ENCODE assay signal across 9 mouse cellular contexts in the genomic region with DNA sequence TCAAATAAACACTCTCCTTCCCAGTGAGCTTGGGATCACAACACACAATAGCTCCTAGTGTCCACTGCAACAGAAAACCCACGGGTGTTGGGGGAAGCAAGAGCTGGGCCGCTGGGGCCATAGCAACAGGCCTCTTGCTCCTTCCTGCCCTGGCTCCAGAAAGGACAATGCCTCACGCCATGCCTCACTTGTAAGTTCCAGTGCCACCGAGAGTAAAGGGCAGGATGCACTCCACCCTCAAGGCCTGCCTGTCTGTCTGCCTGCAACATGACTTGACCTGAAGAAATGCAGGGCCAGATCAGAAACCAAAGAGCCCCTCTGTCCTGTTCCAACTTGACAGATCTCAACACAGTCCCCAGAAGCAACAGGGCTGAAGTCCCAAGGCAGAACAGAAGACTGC. TPM values are rescaled to one million over a fixed set of nuclear protein-coding genes. Genes with fewer than 3 reads are reported as not detected.
A peak's percentile ranks its signal among the peaks of the same experiment; 100 is the strongest.
DNase-seq lines count a peak whose midpoint lies in the region; ATAC-seq and TF ChIP-seq lines count a peak whose summit lies in the region.
"Had no signal": no experiment of that assay in that cellular context is flagged by ENCODE, and none has a peak within 500 bp of the region (broad histone marks: within the 10 kb centered on the region; RNA-seq: fewer than 3 reads in every experiment).

No protein-coding gene starts in this region.

- no peak for ATAC-seq in intestine, embryonic 16.5 days
- no peak for ATAC-seq in intestine, postnatal 0 days
- no peak for ATAC-seq in liver, embryonic 12.5 days

- peak overlapping the region; percentile 21; the same call in 1 of the 2 replicates for H3K27ac ChIP-seq in intestine, embryonic 16.5 days (ENCODE audit: low read length)
- H3K27ac ChIP-seq in intestine, postnatal 0 days (ENCODE audit: low read depth, low read length), result no peak overlapping the region
- H3K27ac ChIP-seq in bone marrow, adult 2 months (ENCODE audit: control insufficient read depth, insufficient read depth, low read depth, low read length, poor library complexity), result peak overlapping the region; percentile 82
- peak overlapping the region; percentile 36; the same call in 1 of the 2 replicates for H3K27ac ChIP-seq in embryonic facial prominence, embryonic 10.5 days (replicated peaks)
- H3K27ac ChIP-seq in liver, embryonic 12.5 days, result peak overlapping the region; percentile 99
- H3K27ac ChIP-seq: left cerebral cortex, adult 2 months had no signal

- no peak for TF ChIP-seq CTCF in intestine, postnatal 0 days (IDR thresholded peaks at IDR 0.05; ENCODE audit: low read depth)
- TF ChIP-seq CTCF in bone marrow, adult 2 months (IDR thresholded peaks at IDR 0.05; ENCODE audit: control insufficient read depth, insufficient read depth, low read length), result no peak

- H3K9me3 ChIP-seq in intestine, embryonic 16.5 days (ENCODE audit: control insufficient read depth, low read length), result no peaks in the 10 kb centered on the region
- no peaks in the 10 kb centered on the region for H3K9me3 ChIP-seq in intestine, postnatal 0 days (ENCODE audit: control insufficient read depth)
- no peaks in the 10 kb centered on the region for H3K9me3 ChIP-seq in embryonic facial prominence, embryonic 10.5 days
- no peaks in the 10 kb centered on the region for H3K9me3 ChIP-seq in liver, embryonic 12.5 days (replicated peaks)

- peaks cover 4% of the 10 kb centered on the region for H3K4me1 ChIP-seq in intestine, embryonic 16.5 days (ENCODE audit: control insufficient read depth, insufficient read depth, low read length)
- H3K4me1 ChIP-seq in intestine, postnatal 0 days (replicated peaks; ENCODE audit: control insufficient read depth, insufficient read depth, low read length), result no peaks in the 10 kb centered on the region
- peaks cover 13% of the 10 kb centered on the region for H3K4me1 ChIP-seq in bone marrow, adult 2 months (ENCODE audit: control insufficient read depth, insufficient read depth, low read length)
- H3K4me1 ChIP-seq in embryonic facial prominence, embryonic 10.5 days, result peaks cover 34% of the 10 kb centered on the region
- peaks cover 83% of the 10 kb centered on the region for H3K4me1 ChIP-seq in liver, embryonic 12.5 days

- H3K4me3 ChIP-seq in intestine, embryonic 16.5 days (ENCODE audit: low read length), result no peak overlapping the region
- no peak overlapping the region for H3K4me3 ChIP-seq in intestine, postnatal 0 days (ENCODE audit: low read depth, low read length)
- H3K4me3 ChIP-seq in bone marrow, adult 2 months (replicated peaks; ENCODE audit: control insufficient read depth, low read depth, low read length), result no peak overlapping the region
- no peak overlapping the region for H3K4me3 ChIP-seq in embryonic facial prominence, embryonic 10.5 days
- no peak overlapping the region; the same call in 1 of the 2 replicates for H3K4me3 ChIP-seq in liver, embryonic 12.5 days
- H3K4me3 ChIP-seq: left cerebral cortex, adult 2 months had no signal

- H3K27me3 ChIP-seq in intestine, embryonic 16.5 days (replicated peaks; ENCODE audit: control insufficient read depth, insufficient read depth, low read length), result no peaks in the 10 kb centered on the region
- H3K27me3 ChIP-seq in intestine, postnatal 0 days (replicated peaks; ENCODE audit: control insufficient read depth, insufficient read depth, low read length), result no peaks in the 10 kb centered on the region
- peaks cover 4% of the 10 kb centered on the region; the same call in 1 of the 2 replicates for H3K27me3 ChIP-seq in embryonic facial prominence, embryonic 10.5 days (replicated peaks; ENCODE audit: low read depth, poor library complexity, severe bottlenecking)
- H3K27me3 ChIP-seq in liver, embryonic 12.5 days (replicated peaks), result no peaks in the 10 kb centered on the region

- 54% methylated on average over 4 of the region's 4 CpGs for WGBS in intestine, embryonic 16.5 days
- WGBS in intestine, postnatal 0 days, result 69% methylated on average over 4 of the region's 4 CpGs
- WGBS in bone marrow, adult 2 months, result 71% methylated on average over 4 of the region's 4 CpGs
- WGBS in embryonic facial prominence, embryonic 10.5 days, result 45% methylated on average over 4 of the region's 4 CpGs
- WGBS in liver, embryonic 12.5 days (ENCODE audit: insufficient replicate concordance), result 56% methylated on average over 4 of the region's 4 CpGs

- TF ChIP-seq POLR2A in bone marrow, adult 2 months (IDR thresholded peaks at IDR 0.05; ENCODE audit: borderline replicate concordance, control insufficient read depth, low read depth, low read length), result no peak

- no peak for DNase-seq in embryonic facial prominence, embryonic 10.5 days (ENCODE audit: low spot score)
- no peak for DNase-seq in cerebellum, adult 18-20 months
- no peak for DNase-seq in cerebellum, postnatal 4 days (ENCODE audit: low spot score in 2 of 2)
- DNase-seq in urinary bladder, adult 18-20 months (ENCODE audit: low spot score in 2 of 2), result no peak

- H3K9ac ChIP-seq in intestine, embryonic 16.5 days (ENCODE audit: low read depth, low read length), result 0 out of 2 replicates have a peak overlapping the region, but pooled peaks have one; percentile 12
- H3K9ac ChIP-seq in intestine, postnatal 0 days (ENCODE audit: low read depth, low read length), result no peak overlapping the region
- peak overlapping the region; percentile 71 for H3K9ac ChIP-seq in liver, embryonic 12.5 days

- H3K36me3 ChIP-seq in intestine, embryonic 16.5 days (ENCODE audit: control insufficient read depth, insufficient read depth, low read length), result peaks cover 5% of the 10 kb centered on the region; the same call in 1 of the 2 replicates
- peaks cover 24% of the 10 kb centered on the region for H3K36me3 ChIP-seq in intestine, postnatal 0 days (ENCODE audit: control insufficient read depth, insufficient read depth)
- H3K36me3 ChIP-seq in embryonic facial prominence, embryonic 10.5 days (replicated peaks), result peaks cover 30% of the 10 kb centered on the region
- H3K36me3 ChIP-seq in liver, embryonic 12.5 days, result peaks cover 27% of the 10 kb centered on the region

- H3K4me2 ChIP-seq in intestine, embryonic 16.5 days (ENCODE audit: low read depth, low read length), result no peak overlapping the region
- no peak overlapping the region for H3K4me2 ChIP-seq in intestine, postnatal 0 days (replicated peaks; ENCODE audit: low read depth)
- peak overlapping the region; percentile 68 for H3K4me2 ChIP-seq in liver, embryonic 12.5 days

RNA-seq across cellular contexts. Expression of a gene that starts 48.8 kb away (rescaled TPM):
- polyA plus RNA-seq in intestine, embryonic 16.5 days (2015; fragmentation: Nextera tagmentation; extraction: Ambion mirVana), result 0.48 and 0.56 TPM in 2 replicates
- polyA plus RNA-seq in intestine, postnatal 0 days (2015; fragmentation: Nextera tagmentation; extraction: Ambion mirVana), result 0.31 TPM in 2 replicates
- polyA plus RNA-seq in bone marrow, adult 2 months (2011; ENCODE audit: insufficient read depth, insufficient read length, low replicate concordance, missing spikeins), result 1.4 TPM in 1 of 2 replicates, not detected in the other
- 0.21 and 0.34 TPM in 2 replicates for polyA plus RNA-seq in embryonic facial prominence, embryonic 10.5 days (2016; fragmentation: Nextera tagmentation; extraction: Ambion mirVana)
- 0.04 TPM in 1 of 2 replicates, not detected in the other for polyA plus RNA-seq in liver, embryonic 12.5 days (2016; fragmentation: Nextera tagmentation; extraction: Ambion mirVana)
